11 mouse cellular contexts compared by ENCODE assay signal in genomic region chr8:111055661-111056060, GRCm38 (mm10). TPM values are rescaled to one million over a fixed set of nuclear protein-coding genes. Genes with fewer than 3 reads are reported as not detected.
DNase-seq lines count a peak whose midpoint lies in the region; ATAC-seq and TF ChIP-seq lines count a peak whose summit lies in the region.
"Had no signal": no experiment of that assay in that cellular context is flagged by ENCODE, and none has a peak within 500 bp of the region (broad histone marks: within the 10 kb centered on the region; RNA-seq: fewer than 3 reads in every experiment).

No protein-coding gene starts in this region.

- no peak for TF ChIP-seq POLR2A in thymus, adult 2 months (IDR thresholded peaks at IDR 0.05; ENCODE audit: control insufficient read depth, extremely low read depth, insufficient read depth, low read length, poor library complexity)

- H3K9ac ChIP-seq in forebrain, embryonic 15.5 days (replicated peaks), result no peak overlapping the region

- peak; percentile 42; the same call in 1 of the 2 replicates for ATAC-seq in forebrain, embryonic 15.5 days (replicated peaks)
- peak; percentile 21; the same call in 1 of the 2 replicates for ATAC-seq in megakaryocyte progenitor cell, adult 5-6 weeks (replicated peaks; ENCODE audit: poor library complexity)
- ATAC-seq in frontal cortex, adult (ENCODE audit: low TSS enrichment), result no peak

- H3K4me2 ChIP-seq in forebrain, embryonic 15.5 days (replicated peaks), result no peak overlapping the region

- H3K9me3 ChIP-seq in heart, embryonic 10.5 days, result no peaks in the 10 kb centered on the region
- no peaks in the 10 kb centered on the region for H3K9me3 ChIP-seq in E14TG2a.4 (ENCODE audit: low read length)
- H3K9me3 ChIP-seq in forebrain, embryonic 15.5 days, result no peaks in the 10 kb centered on the region

- no peaks in the 10 kb centered on the region for H3K27me3 ChIP-seq in heart, embryonic 10.5 days (ENCODE audit: insufficient read depth, poor library complexity, severe bottlenecking)
- peaks cover 6% of the 10 kb centered on the region for H3K27me3 ChIP-seq in E14TG2a.4 (ENCODE audit: insufficient read depth, low read length)
- H3K27me3 ChIP-seq in forebrain, embryonic 15.5 days, result no peaks in the 10 kb centered on the region
- no peaks in the 10 kb centered on the region for H3K27me3 ChIP-seq in thymus, adult 2 months (ENCODE audit: control insufficient read depth, insufficient read depth, low read length)

- H3K4me3 ChIP-seq in heart, embryonic 10.5 days, result peak overlapping the region; percentile 97
- peak overlapping the region; percentile 95; the same call in 1 of the 2 replicates for H3K4me3 ChIP-seq in E14TG2a.4 (replicated peaks; ENCODE audit: low read length)
- H3K4me3 ChIP-seq in forebrain, embryonic 15.5 days, result peak overlapping the region; percentile 98; the same call in 1 of the 2 replicates
- no peak overlapping the region for H3K4me3 ChIP-seq in thymus, adult 2 months (ENCODE audit: control insufficient read depth, insufficient read depth, low read length)

- peaks cover 62% of the 10 kb centered on the region for H3K36me3 ChIP-seq in heart, embryonic 10.5 days
- peaks cover 74% of the 10 kb centered on the region for H3K36me3 ChIP-seq in E14TG2a.4 (ENCODE audit: insufficient read depth, low read length)
- H3K36me3 ChIP-seq in forebrain, embryonic 15.5 days, result peaks cover 54% of the 10 kb centered on the region
- H3K36me3 ChIP-seq in thymus, adult 2 months (ENCODE audit: control insufficient read depth, insufficient read depth, low read length), result peaks cover 24% of the 10 kb centered on the region

- no peak for DNase-seq in heart, embryonic 10.5 days (ENCODE audit: low spot score)
- no peak for DNase-seq in heart, adult 18-20 months
- no peak for DNase-seq in thymus, adult 2 months
- DNase-seq in gastrocnemius, postnatal 4 days (ENCODE audit: low spot score in 2 of 2), result no peak

- TF ChIP-seq CTCF in E14TG2a.4 (conservative IDR thresholded peaks at IDR 0.05; ENCODE audit: low read length), result no peak
- TF ChIP-seq CTCF in thymus, adult 2 months (IDR thresholded peaks at IDR 0.05; ENCODE audit: borderline replicate concordance, control insufficient read depth, extremely low read depth, insufficient read depth, low read length, poor library complexity), result no peak

- 56% methylated on average over 2 of the region's 2 CpGs for whole genome bisulfite sequencing in heart, embryonic 10.5 days
- 70% methylated on average over 2 of the region's 2 CpGs for WGBS in forebrain, embryonic 15.5 days
- 97% methylated on average over 2 of the region's 2 CpGs for WGBS in thymus, adult 2 months

- H3K4me1 ChIP-seq in heart, embryonic 10.5 days, result peaks cover 35% of the 10 kb centered on the region
- peaks cover 52% of the 10 kb centered on the region for H3K4me1 ChIP-seq in E14TG2a.4 (replicated peaks; ENCODE audit: low read depth, low read length)
- H3K4me1 ChIP-seq in forebrain, embryonic 15.5 days, result peaks cover 14% of the 10 kb centered on the region
- peaks cover 5% of the 10 kb centered on the region for H3K4me1 ChIP-seq in thymus, adult 2 months (replicated peaks; ENCODE audit: control insufficient read depth, insufficient read depth, low read length)

- H3K27ac ChIP-seq in heart, embryonic 10.5 days, result no peak overlapping the region
- no peak overlapping the region for H3K27ac ChIP-seq in forebrain, embryonic 15.5 days (replicated peaks)
- H3K27ac ChIP-seq in thymus, adult 2 months (ENCODE audit: control insufficient read depth, insufficient read depth, low read length), result no peak overlapping the region

RNA-seq across cellular contexts. Expression of gene Exosc6, which starts 0.5 kb away (rescaled TPM):
- 8.6 and 27.2 TPM in 2 replicates for polyA plus RNA-seq in heart, embryonic 10.5 days (2016; fragmentation: Nextera tagmentation; extraction: Ambion mirVana)
- not detected for total RNA-seq in heart, adult 18-20 months (2021)
- not detected in 2 replicates for polyA plus RNA-seq in forebrain, embryonic 15.5 days (2015; fragmentation: Nextera tagmentation; extraction: Ambion mirVana)
- 21.2 and 23.0 TPM in 2 replicates for total RNA-seq in megakaryocyte progenitor cell, adult 5-6 weeks (2015)
- 33.2 and 37.7 TPM in 2 replicates for total RNA-seq in megakaryocyte progenitor cell, adult 5-6 weeks (2017)
- 38.7 and 68.8 TPM in 2 replicates for polyA plus RNA-seq in thymus, adult 2 months (2012; rRNA removed)
- not detected for total RNA-seq in gastrocnemius, postnatal 4 days (2021)
- total RNA-seq: adrenal gland, adult 8-10 months; heart, postnatal 10 days; left cerebral cortex, postnatal 10 days had no signal

RNA-seq across cellular contexts. Expression of gene Aars, which starts 22.7 kb away (rescaled TPM):
- polyA plus RNA-seq in heart, embryonic 10.5 days (2016; fragmentation: Nextera tagmentation; extraction: Ambion mirVana), result 62.9 and 72.4 TPM in 2 replicates
- 10 to 100 TPM; 31.9 to 33.7 TPM for total RNA-seq in heart, adult 18-20 months (2021)
- polyA plus RNA-seq in forebrain, embryonic 15.5 days (2015; fragmentation: Nextera tagmentation; extraction: Ambion mirVana), result 68.8 and 69.6 TPM in 2 replicates
- 12.8 and 15.5 TPM in 2 replicates for total RNA-seq in megakaryocyte progenitor cell, adult 5-6 weeks (2015)
- total RNA-seq in megakaryocyte progenitor cell, adult 5-6 weeks (2017), result 38.3 and 47.6 TPM in 2 replicates
- 27.4 and 29.5 TPM in 2 replicates for polyA plus RNA-seq in thymus, adult 2 months (2012; rRNA removed)
- total RNA-seq in gastrocnemius, postnatal 4 days (2021), result 10 to 100 TPM; 47.1 to 52.3 TPM

RNA-seq across cellular contexts. Expression of gene Ddx19b, which starts 24.1 kb away (rescaled TPM):
- 6.9 and 7.7 TPM in 2 replicates for polyA plus RNA-seq in heart, embryonic 10.5 days (2016; fragmentation: Nextera tagmentation; extraction: Ambion mirVana)
- total RNA-seq in heart, adult 18-20 months (2021), result 10 to 100 TPM; 11.3 to 12.6 TPM
- 8.2 and 8.9 TPM in 2 replicates for polyA plus RNA-seq in forebrain, embryonic 15.5 days (2015; fragmentation: Nextera tagmentation; extraction: Ambion mirVana)
- 5.8 and 7.0 TPM in 2 replicates for total RNA-seq in megakaryocyte progenitor cell, adult 5-6 weeks (2015)
- total RNA-seq in megakaryocyte progenitor cell, adult 5-6 weeks (2017), result 14.0 and 14.9 TPM in 2 replicates
- polyA plus RNA-seq in thymus, adult 2 months (2012; rRNA removed), result 7.1 and 7.4 TPM in 2 replicates
- total RNA-seq in gastrocnemius, postnatal 4 days (2021), result 10 to 100 TPM; 10.2 to 10.7 TPM

RNA-seq across cellular contexts. Expression of gene Clec18a, which starts 36.6 kb away (rescaled TPM):
- not detected in 2 replicates for polyA plus RNA-seq in heart, embryonic 10.5 days (2016; fragmentation: Nextera tagmentation; extraction: Ambion mirVana)
- total RNA-seq in heart, adult 18-20 months (2021), result 1 to 10 TPM in 1 of 2 experiments, under 1 TPM in 1; 0.72 to 1.2 TPM
- 0.60 and 0.79 TPM in 2 replicates for polyA plus RNA-seq in forebrain, embryonic 15.5 days (2015; fragmentation: Nextera tagmentation; extraction: Ambion mirVana)
- total RNA-seq in megakaryocyte progenitor cell, adult 5-6 weeks (2015), result not detected in 2 replicates
- not detected in 2 replicates for total RNA-seq in megakaryocyte progenitor cell, adult 5-6 weeks (2017)
- 0.04 and 0.11 TPM in 2 replicates for polyA plus RNA-seq in thymus, adult 2 months (2012; rRNA removed)
- 1 to 10 TPM; 1.4 to 2.4 TPM for total RNA-seq in gastrocnemius, postnatal 4 days (2021)
- total RNA-seq: adrenal gland, adult 8-10 months had no signal

RNA-seq across cellular contexts. Expression of gene Pdpr, which starts 38.8 kb away (rescaled TPM):
- 8.1 and 15.5 TPM in 2 replicates for polyA plus RNA-seq in heart, embryonic 10.5 days (2016; fragmentation: Nextera tagmentation; extraction: Ambion mirVana)
- 100 to 1,000 TPM; 113 to 125 TPM for total RNA-seq in heart, adult 18-20 months (2021)
- polyA plus RNA-seq in forebrain, embryonic 15.5 days (2015; fragmentation: Nextera tagmentation; extraction: Ambion mirVana), result 11.5 and 14.0 TPM in 2 replicates
- 9.7 and 10.7 TPM in 2 replicates for total RNA-seq in megakaryocyte progenitor cell, adult 5-6 weeks (2015)
- 15.0 and 22.2 TPM in 2 replicates for total RNA-seq in megakaryocyte progenitor cell, adult 5-6 weeks (2017)
- polyA plus RNA-seq in thymus, adult 2 months (2012; rRNA removed), result 19.8 and 24.3 TPM in 2 replicates
- 10 to 100 TPM; 43.0 to 49.6 TPM for total RNA-seq in gastrocnemius, postnatal 4 days (2021)

Comparison
In these comparisons a context has a peak if more than half of its experiments do, and no peak if none do; other contexts are left out.
1. RNA of gene Exosc6, which starts 0.5 kb away (total RNA-seq): 21.2 to 37.7 TPM in megakaryocyte progenitor cell, adult 5-6 weeks; not detected in heart, adult 18-20 months and not detected in gastrocnemius, postnatal 4 days; every median in the first group is over 10 times any median in the second.